Mouse (Mus musculus): ENCODE measurements around the gene Zfp747. TPM values are rescaled to one million over a fixed set of nuclear protein-coding genes. Genes with fewer than 3 reads are reported as not detected.
A peak's percentile ranks its signal among the peaks of the same experiment; 100 is the strongest.
"Not testable (repeated sequence)": the region's sequence is repeated elsewhere in the genome, so short reads cannot be mapped to it uniquely, and the experiment has no call there.

The Zfp747 gene
- polyA plus RNA-seq, 1 experiment from 2014 or later: 10.5 TPM

DNA sequence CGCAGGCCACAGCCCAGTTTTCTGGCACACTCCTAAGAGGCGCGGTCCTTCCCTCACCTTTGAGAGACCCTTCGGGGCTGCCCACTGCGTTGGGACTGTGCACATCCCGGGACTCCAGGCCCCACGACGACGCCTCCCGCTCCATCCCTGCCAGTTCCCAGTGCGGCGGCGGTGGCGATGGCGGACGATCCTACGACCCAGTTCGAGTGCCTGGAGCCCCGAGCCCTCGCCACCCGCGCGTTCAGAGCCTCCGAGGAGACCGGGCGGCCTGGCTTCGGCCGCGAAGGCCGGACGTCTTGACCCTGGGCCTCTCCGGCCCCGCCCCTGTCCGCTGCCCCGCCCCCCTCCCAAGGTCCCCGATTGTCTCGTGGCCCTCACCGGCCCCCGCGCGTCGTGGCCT, 30.8 kb downstream of the Zfp747 start:
- WGBS: 0% methylated on average over 31 of the region's 42 CpGs
- no peaks in the 10 kb centered on the region for H3K9me3 ChIP-seq
- H3K4me1 ChIP-seq: peaks cover 12% of the 10 kb centered on the region
- peak; percentile 29 for ATAC-seq (ENCODE audit: insufficient number of reproducible peaks, insufficient read depth, low FRiP score, low TSS enrichment)
- H3K36me3 ChIP-seq: peaks cover 30% of the 10 kb centered on the region
- H3K4me2 ChIP-seq (replicated peaks): peak overlapping the region; percentile 67
- no peaks in the 10 kb centered on the region for H3K27me3 ChIP-seq
- peak overlapping the region; percentile 93 for H3K9ac ChIP-seq
- peak overlapping the region; percentile 90 for H3K27ac ChIP-seq
- H3K4me3 ChIP-seq: peak overlapping the region; percentile 89

DNA sequence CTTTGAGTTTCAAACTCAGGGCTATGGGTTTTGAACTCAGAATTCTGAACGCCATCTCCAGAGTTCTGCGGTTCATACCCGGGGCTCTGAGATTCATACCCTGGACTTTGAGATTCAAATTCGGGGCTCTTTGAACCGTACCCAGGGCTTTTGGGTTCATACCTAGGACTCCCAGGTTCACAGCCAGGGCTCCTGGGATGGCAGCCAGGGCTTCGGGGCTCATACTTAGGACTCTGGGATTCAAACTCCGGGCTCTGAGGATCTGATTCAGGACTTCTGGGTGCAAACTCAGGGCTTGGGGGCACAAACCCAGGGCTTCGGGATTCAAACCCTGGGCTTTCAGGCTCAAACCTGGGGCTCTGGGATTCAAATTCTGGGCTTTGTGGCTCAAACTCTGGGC, 31.5 kb downstream of the Zfp747 start:
- no peak for ATAC-seq (ENCODE audit: insufficient number of reproducible peaks, insufficient read depth, low FRiP score, low TSS enrichment)
- no peaks in the 10 kb centered on the region for H3K27me3 ChIP-seq
- 87% methylated on average over 8 of the region's 8 CpGs for WGBS

GRCm38 (mm10) chr7:127343351-127344019, 32.4 kb downstream of the Zfp747 start:
- no peaks in the 10 kb centered on the region for H3K9me3 ChIP-seq
- H3K27ac ChIP-seq: no peak overlapping the region
- 94% methylated on average over 38 of the region's 38 CpGs for WGBS
- H3K4me3 ChIP-seq: no peak overlapping the region; the same call in 1 of the 2 replicates
- H3K9ac ChIP-seq: no peak overlapping the region
- H3K27me3 ChIP-seq: no peaks in the 10 kb centered on the region
- H3K36me3 ChIP-seq: peaks cover 30% of the 10 kb centered on the region
- H3K4me2 ChIP-seq (replicated peaks): no peak overlapping the region
- H3K4me1 ChIP-seq: peaks cover 12% of the 10 kb centered on the region
- no peak for ATAC-seq (ENCODE audit: insufficient number of reproducible peaks, insufficient read depth, low FRiP score, low TSS enrichment)

More for the DNA sequence above, 31.5 kb downstream of the Zfp747 start:
- H3K9ac ChIP-seq: peak overlapping the region; percentile 93
- no peaks in the 10 kb centered on the region for H3K9me3 ChIP-seq
- H3K27ac ChIP-seq: no peak overlapping the region
- H3K36me3 ChIP-seq: peaks cover 30% of the 10 kb centered on the region
- peak overlapping the region; percentile 67 for H3K4me2 ChIP-seq (replicated peaks)
- H3K4me3 ChIP-seq: peak overlapping the region; percentile 89
- H3K4me1 ChIP-seq: peaks cover 12% of the 10 kb centered on the region

DNA sequence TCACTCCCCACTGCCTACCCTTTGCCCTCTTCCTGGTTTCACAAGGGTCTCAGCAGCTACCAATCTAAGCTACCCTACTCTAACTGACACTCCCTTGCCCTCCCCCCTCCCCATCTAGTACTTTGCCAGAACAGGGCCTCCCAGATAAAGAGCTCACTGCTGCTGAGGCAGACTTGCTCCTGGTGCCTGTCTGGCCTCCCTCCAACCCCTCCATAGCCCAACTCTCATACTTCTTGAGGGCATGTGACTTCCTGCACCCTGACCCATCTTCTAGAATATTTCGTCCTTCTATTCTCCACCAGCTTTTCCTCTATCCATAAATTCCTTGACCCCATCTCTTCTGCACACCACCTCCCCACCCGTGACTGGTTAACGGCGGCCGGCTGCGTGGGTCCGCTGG, 33.0 kb downstream of the Zfp747 start:
- Histone ChIP-seq H3K9ac (no peak overlapping the region), H3K9me3 (no peaks in the 10 kb centered on the region), H3K4me2 (replicated peaks) (no peak overlapping the region), H3K27ac (no peak overlapping the region), H3K27me3 (no peaks in the 10 kb centered on the region), H3K4me1 (peaks cover 12% of the 10 kb centered on the region), H3K36me3 (peaks cover 30% of the 10 kb centered on the region), H3K4me3 (no peak overlapping the region)
- 93% methylated on average over 7 of the region's 7 CpGs for WGBS
- ATAC-seq (ENCODE audit: insufficient number of reproducible peaks, insufficient read depth, low FRiP score, low TSS enrichment): no peak

GRCm38 (mm10) chr7:127342332-127342731, 33.5 kb downstream of the Zfp747 start:
- H3K4me2 ChIP-seq (replicated peaks): no peak overlapping the region
- no peaks in the 10 kb centered on the region for H3K9me3 ChIP-seq
- peaks cover 12% of the 10 kb centered on the region for H3K4me1 ChIP-seq
- no peak overlapping the region for H3K9ac ChIP-seq
- H3K27ac ChIP-seq: no peak overlapping the region
- no peak for ATAC-seq (ENCODE audit: insufficient number of reproducible peaks, insufficient read depth, low FRiP score, low TSS enrichment)
- no peak overlapping the region for H3K4me3 ChIP-seq
- WGBS: 63% methylated on average over 4 of the region's 4 CpGs
- H3K36me3 ChIP-seq: peaks cover 30% of the 10 kb centered on the region
- H3K27me3 ChIP-seq: no peaks in the 10 kb centered on the region

GRCm38 (mm10) chr7:127341861-127342260, 34.0 kb downstream of the Zfp747 start:
- H3K4me1 ChIP-seq: peaks cover 12% of the 10 kb centered on the region
- WGBS: 92% methylated on average over 6 of the region's 6 CpGs
- not testable (repeated sequence) for ATAC-seq (ENCODE audit: insufficient number of reproducible peaks, insufficient read depth, low FRiP score, low TSS enrichment)

DNA sequence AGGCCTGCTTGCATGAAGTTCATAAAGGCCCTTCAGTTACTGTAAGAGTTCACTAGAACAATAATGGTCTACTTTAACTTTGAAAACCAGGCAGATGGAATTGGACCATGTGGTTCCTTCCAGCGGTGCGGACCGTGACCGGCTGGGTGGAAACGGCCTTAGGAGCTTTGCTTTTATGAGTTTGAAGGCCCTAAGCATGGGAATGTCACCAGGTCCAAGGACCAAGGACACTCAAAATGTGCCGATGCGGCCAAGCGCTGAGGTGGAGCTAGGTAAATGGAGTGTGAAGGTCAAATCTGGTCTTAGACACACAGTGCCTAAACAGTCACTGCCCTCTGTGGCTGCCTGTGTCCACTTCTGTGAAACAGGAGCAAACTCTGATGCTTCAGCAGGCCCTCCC, 34.5 kb downstream of the Zfp747 start:
- no peak overlapping the region for H3K9ac ChIP-seq
- ATAC-seq (ENCODE audit: insufficient number of reproducible peaks, insufficient read depth, low FRiP score, low TSS enrichment): no peak
- H3K27ac ChIP-seq: no peak overlapping the region
- no peak overlapping the region for H3K4me2 ChIP-seq (replicated peaks)
- no peak overlapping the region for H3K4me3 ChIP-seq
- H3K4me1 ChIP-seq: peaks cover 9% of the 10 kb centered on the region
- 95% methylated on average over 8 of the region's 8 CpGs for WGBS
- H3K9me3 ChIP-seq: no peaks in the 10 kb centered on the region
- H3K27me3 ChIP-seq: no peaks in the 10 kb centered on the region
- H3K36me3 ChIP-seq: peaks cover 30% of the 10 kb centered on the region

More at GRCm38 (mm10) chr7:127341861-127342260, 34.0 kb downstream of the Zfp747 start:
- not testable (repeated sequence) for H3K27me3 ChIP-seq; H3K4me3 ChIP-seq; H3K4me2 ChIP-seq (replicated peaks); H3K27ac ChIP-seq; H3K9me3 ChIP-seq; H3K9ac ChIP-seq
- peaks cover 30% of the 10 kb centered on the region for H3K36me3 ChIP-seq

DNA sequence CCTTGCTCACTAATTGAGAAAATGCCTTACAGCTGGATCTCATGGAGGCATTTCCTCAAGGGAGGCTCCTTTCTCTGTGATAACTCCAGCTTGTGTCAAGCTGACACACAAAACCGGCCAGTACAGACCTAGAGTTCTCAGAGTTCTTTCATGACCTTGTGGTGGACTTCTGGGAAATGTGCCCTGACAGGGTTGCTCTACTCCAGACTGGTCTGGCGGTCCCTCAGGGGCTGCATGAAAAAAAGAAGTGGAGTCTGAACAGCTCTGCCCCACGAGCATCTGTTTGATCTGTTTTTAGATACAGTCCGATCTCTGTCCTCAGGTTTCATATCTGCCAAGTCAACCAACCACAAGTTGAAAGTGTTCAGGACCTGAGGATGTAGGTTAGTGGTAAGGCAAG, 38.2 kb downstream of the Zfp747 start:
- no peak overlapping the region for H3K4me3 ChIP-seq
- no peak overlapping the region for H3K4me2 ChIP-seq (replicated peaks)
- no peak overlapping the region for H3K27ac ChIP-seq
- H3K4me1 ChIP-seq: no peaks in the 10 kb centered on the region
- no peaks in the 10 kb centered on the region for H3K9me3 ChIP-seq
- H3K9ac ChIP-seq: no peak overlapping the region
- H3K36me3 ChIP-seq: peaks cover 15% of the 10 kb centered on the region
- no peaks in the 10 kb centered on the region for H3K27me3 ChIP-seq
- WGBS: 48% methylated on average over 4 of the region's 4 CpGs
- no peak for ATAC-seq (ENCODE audit: insufficient number of reproducible peaks, insufficient read depth, low FRiP score, low TSS enrichment)

DNA sequence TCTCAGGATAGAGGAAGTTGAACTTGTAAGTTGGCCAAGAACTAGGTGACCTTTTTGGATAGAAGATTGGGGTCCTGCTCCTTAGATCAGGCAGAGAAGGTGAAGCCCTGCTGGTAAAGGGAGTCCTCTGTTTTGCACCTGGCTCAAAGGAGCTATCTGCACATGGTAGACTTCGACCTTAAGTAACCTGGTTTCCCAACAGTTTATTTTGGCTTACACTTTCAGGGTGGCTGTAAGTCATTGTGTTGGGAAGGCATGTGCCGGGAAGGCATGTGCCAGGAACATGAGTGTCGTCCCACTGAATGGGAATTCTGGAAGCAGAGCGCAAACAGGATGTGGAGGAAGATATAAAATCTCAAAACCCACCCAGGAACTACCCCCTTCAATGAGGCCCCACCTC, 40.2 kb downstream of the Zfp747 start:
- Histone ChIP-seq H3K27ac (no peak overlapping the region), H3K9me3 (no peaks in the 10 kb centered on the region), H3K4me2 (replicated peaks) (no peak overlapping the region), H3K36me3 (no peaks in the 10 kb centered on the region), H3K4me3 (no peak overlapping the region), H3K27me3 (no peaks in the 10 kb centered on the region), H3K4me1 (no peaks in the 10 kb centered on the region), H3K9ac (no peak overlapping the region)
- 88% methylated on average over 4 of the region's 4 CpGs for WGBS
- no peak for ATAC-seq (ENCODE audit: insufficient number of reproducible peaks, insufficient read depth, low FRiP score, low TSS enrichment)

DNA sequence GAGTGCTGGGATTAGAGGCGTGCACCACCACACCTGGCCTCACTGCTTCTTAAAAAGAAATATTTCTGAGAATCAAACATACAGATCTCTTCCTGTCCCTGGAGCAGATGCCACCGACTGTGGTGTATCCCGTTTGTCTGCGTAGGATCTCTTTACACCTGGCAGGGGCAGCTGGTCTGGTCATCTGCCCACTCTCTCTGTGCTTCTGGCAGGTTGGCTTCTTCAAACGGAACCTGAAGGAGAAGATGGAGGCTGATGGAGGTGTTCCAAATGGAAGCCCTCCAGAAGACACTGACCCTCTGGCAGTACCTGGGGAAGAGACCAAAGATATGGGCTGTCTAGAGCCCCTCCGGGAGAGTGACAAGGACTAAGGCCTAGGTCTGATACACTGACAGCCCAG, 42.6 kb downstream of the Zfp747 start:
- WGBS: 80% methylated on average over 6 of the region's 6 CpGs
- ATAC-seq (ENCODE audit: insufficient number of reproducible peaks, insufficient read depth, low FRiP score, low TSS enrichment): no peak
- H3K9me3 ChIP-seq: no peaks in the 10 kb centered on the region
- no peak overlapping the region for H3K4me2 ChIP-seq (replicated peaks)
- H3K4me1 ChIP-seq: no peaks in the 10 kb centered on the region
- no peak overlapping the region for H3K9ac ChIP-seq
- no peak overlapping the region for H3K27ac ChIP-seq
- no peaks in the 10 kb centered on the region for H3K27me3 ChIP-seq
- no peak overlapping the region for H3K4me3 ChIP-seq
- no peaks in the 10 kb centered on the region for H3K36me3 ChIP-seq

DNA sequence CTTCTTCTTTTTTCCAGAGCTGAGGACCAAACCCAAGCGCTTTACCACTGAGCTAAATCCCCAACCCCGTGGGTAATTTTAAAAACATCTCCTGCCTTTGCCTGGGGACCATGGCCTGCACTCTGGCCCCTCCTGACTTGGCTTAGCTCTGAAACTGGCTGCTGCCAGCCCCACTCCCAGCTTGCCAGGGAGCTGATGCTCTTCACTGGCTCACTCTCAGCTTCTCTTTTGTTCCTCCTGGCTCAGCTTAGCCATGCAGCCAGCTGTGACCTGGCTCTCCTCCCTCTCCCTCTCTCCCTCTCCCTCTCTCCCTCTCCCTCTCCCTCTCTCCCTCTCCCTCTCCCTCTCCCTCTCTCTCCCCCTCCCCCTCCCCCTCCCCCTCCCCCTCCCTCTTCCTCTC, 49.2 kb downstream of the Zfp747 start:
- no peak overlapping the region for H3K27ac ChIP-seq
- no peak overlapping the region for H3K9ac ChIP-seq
- no peaks in the 10 kb centered on the region for H3K4me1 ChIP-seq
- H3K4me3 ChIP-seq: no peak overlapping the region
- no peaks in the 10 kb centered on the region for H3K27me3 ChIP-seq
- no peaks in the 10 kb centered on the region for H3K9me3 ChIP-seq
- no peak for ATAC-seq (ENCODE audit: insufficient number of reproducible peaks, insufficient read depth, low FRiP score, low TSS enrichment)
- 83% methylated on average over 2 of the region's 2 CpGs for WGBS
- H3K4me2 ChIP-seq (replicated peaks): no peak overlapping the region
- H3K36me3 ChIP-seq: no peaks in the 10 kb centered on the region

- H3K4me3 ChIP-seq: no peak overlapping the region
- no peaks in the 10 kb centered on the region for H3K36me3 ChIP-seq
- no peak overlapping the region for H3K9ac ChIP-seq
- 85% methylated on average over 8 of the region's 8 CpGs for WGBS
- no peak overlapping the region for H3K27ac ChIP-seq
- no peak for ATAC-seq (ENCODE audit: insufficient number of reproducible peaks, insufficient read depth, low FRiP score, low TSS enrichment)
- H3K4me1 ChIP-seq: no peaks in the 10 kb centered on the region
- no peaks in the 10 kb centered on the region for H3K27me3 ChIP-seq
- H3K4me2 ChIP-seq (replicated peaks): no peak overlapping the region
- no peaks in the 10 kb centered on the region for H3K9me3 ChIP-seq
Observed at GRCm38 (mm10) chr7:127325550-127325949, 50.3 kb downstream of the Zfp747 start.
